Mouse (Mus musculus) kidney, adult 2 months (tissue): ENCODE measurements around the gene Prdm1. TPM values are rescaled to one million over a fixed set of nuclear protein-coding genes. Genes with fewer than 3 reads are reported as not detected.

Experiments used
- DNase-seq: peaks from one replicate; pipeline ENCODE4 v3.0.0; 2021
- H3K27ac ChIP-seq: fragments of 200-500 bp; 2 replicates; pipeline ENCODE4 v1.5.1; 2012; ENCODE audit warnings: low read depth, low read length, control low read depth, inconsistent platforms; ENCODE audit not compliant: insufficient read depth
- H3K27me3 ChIP-seq: fragments of 200-500 bp; replicated peaks from 2 replicates; pipeline ENCODE4 v1.6.1; 2012; ENCODE audit warnings: mild to moderate bottlenecking, moderate library complexity, low read length, inconsistent platforms; ENCODE audit not compliant: control insufficient read depth, insufficient read depth
- H3K36me3 ChIP-seq: fragments of 200-500 bp; 2 replicates; pipeline ENCODE4 v1.6.1; 2012; ENCODE audit warnings: mild to moderate bottlenecking, moderate library complexity, low read length, inconsistent platforms; ENCODE audit not compliant: control insufficient read depth, insufficient read depth
- H3K4me1 ChIP-seq: fragments of 200-500 bp; 2 replicates; pipeline ENCODE4 v1.6.1; 2011; ENCODE audit warnings: low read length; ENCODE audit not compliant: control insufficient read depth, insufficient read depth
- H3K4me3 ChIP-seq: fragments of 200-500 bp; 2 replicates; pipeline ENCODE4 v1.5.1; 2011; ENCODE audit warnings: mild to moderate bottlenecking, low read depth, low read length, control low read depth; ENCODE audit not compliant: insufficient read depth
- CTCF ChIP-seq: fragments of 200-500 bp; conservative IDR thresholded peaks from 2 replicates; pipeline ENCODE4 v1.5.1; 2011; ENCODE audit warnings: low read depth, mild to moderate bottlenecking, control low read depth, low read length, moderate library complexity, mixed read lengths; ENCODE audit not compliant: insufficient read depth, insufficient read length
- POLR2A ChIP-seq: fragments of 200-500 bp; IDR thresholded peaks from one replicate; pipeline ENCODE4 v1.6.1; 2011; ENCODE audit warnings: low read depth, low read length, control low read depth
- WGBS: fragments of 180-500 bp; shearing (Covaris S2); methylation state at CpG from one replicate; pipeline ENCODE4 v1.1.7; 2018; 5-methylcytosine and 5-hydroxymethylcytosine counted together
- polyA plus RNA-seq: library from polyadenylated mRNA; depleted of rRNA; stranded (reverse); fragments of >200 nt; gene quantifications from 2 replicates; pipeline ENCODE4 v1.2.3, GENCODE M21; 2012

Gene Prdm1
- polyA plus RNA-seq, 1 experiment: 1.9 TPM

DNA sequence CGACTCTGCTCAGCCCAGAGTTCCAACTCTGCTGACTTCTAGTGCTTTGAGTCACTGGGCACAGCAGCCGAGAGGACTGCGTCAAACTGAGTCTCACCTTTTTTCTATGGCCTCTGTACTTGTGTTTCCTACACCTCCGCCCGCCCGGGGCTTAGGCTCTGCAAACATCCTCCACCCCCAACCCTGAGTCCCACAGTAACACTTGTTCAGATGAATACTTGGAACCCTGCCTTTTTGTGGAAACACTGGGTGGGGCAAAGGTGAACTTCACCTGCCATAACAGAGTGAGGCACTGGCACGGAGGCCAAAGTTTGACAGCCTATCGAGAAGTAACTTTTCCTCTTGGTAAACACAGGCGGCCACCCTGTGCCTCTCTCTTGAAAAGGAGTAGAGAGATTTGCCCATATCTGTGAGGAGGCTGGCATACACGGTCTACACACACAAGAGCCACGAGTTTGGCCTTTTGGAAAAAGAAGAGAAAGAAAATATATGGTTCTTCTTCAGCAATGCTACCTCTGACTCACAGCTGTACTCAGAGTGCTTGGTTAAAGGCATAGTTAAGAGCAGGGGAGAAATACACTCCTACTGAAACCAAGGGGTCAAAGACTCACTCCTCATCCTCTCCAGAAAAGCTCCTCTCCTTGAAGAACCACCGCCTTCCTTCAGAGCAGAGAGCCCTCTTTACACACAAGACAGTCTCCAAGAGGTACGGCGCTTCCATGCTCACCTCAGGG, 80.7 kb downstream of the Prdm1 start:
- TF ChIP-seq POLR2A: no peak
- TF ChIP-seq CTCF: no peak
- peak; percentile 66 for DNase-seq
- no peaks in the 10 kb centered on the region for H3K36me3 ChIP-seq
- WGBS: 79% methylated on average over 14 of the region's 14 CpGs
- H3K27ac ChIP-seq: no peak overlapping the region
- H3K4me3 ChIP-seq: peak overlapping the region; percentile 7; the same call in 1 of the 2 replicates
- H3K4me1 ChIP-seq: no peaks in the 10 kb centered on the region; the same call in 1 of the 2 replicates
- no peaks in the 10 kb centered on the region for H3K27me3 ChIP-seq

DNA sequence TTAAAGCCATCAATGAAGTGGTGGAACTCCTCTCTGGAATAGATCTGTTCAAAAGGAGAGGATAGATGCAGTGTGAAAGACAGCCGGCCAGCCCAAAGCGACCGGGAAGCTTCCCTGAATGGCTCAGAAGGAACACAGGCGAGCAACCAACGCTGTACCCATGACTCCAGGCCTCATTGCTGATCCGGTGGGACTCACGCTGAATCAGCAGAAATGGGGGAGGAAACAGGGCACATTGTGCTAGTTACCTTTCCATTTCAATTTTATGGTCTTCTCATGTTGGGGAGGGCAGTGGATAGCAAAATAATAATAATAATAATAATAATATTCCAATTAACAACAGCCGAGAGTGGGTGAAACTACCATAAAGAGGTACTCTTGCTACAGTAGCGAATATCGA, 81.3 kb downstream of the Prdm1 start:
- H3K4me3 ChIP-seq: no peak overlapping the region
- H3K4me1 ChIP-seq: no peaks in the 10 kb centered on the region; the same call in 1 of the 2 replicates
- no peak for TF ChIP-seq CTCF
- TF ChIP-seq POLR2A: no peak
- 97% methylated on average over 10 of the region's 10 CpGs for WGBS
- H3K36me3 ChIP-seq: no peaks in the 10 kb centered on the region
- H3K27ac ChIP-seq: no peak overlapping the region
- no peaks in the 10 kb centered on the region for H3K27me3 ChIP-seq
- no peak for DNase-seq

DNA sequence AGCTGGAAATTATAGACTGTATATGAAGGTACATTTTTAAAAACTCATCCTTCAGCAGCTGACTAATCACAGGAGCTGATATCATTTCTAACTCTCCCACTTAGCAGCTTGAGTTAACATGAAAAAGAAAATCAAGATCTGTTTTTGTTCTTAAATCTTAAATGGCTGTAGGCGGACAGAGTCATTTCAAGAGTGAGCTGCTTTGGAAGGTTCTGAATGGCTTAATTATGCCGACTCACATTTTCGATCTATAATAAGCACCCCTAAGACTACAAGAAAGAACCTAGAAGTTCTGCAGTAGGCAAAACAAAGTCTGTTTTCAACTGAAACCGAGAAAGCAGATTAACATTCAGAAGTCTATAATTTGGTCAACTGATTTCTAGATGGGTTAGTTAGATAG, 83.9 kb downstream of the Prdm1 start:
- no peak overlapping the region for H3K27ac ChIP-seq
- no peak overlapping the region for H3K4me3 ChIP-seq
- 72% methylated on average over 4 of the region's 4 CpGs for WGBS
- TF ChIP-seq CTCF (no peak), POLR2A (no peak)
- no peaks in the 10 kb centered on the region for H3K36me3 ChIP-seq
- no peaks in the 10 kb centered on the region for H3K4me1 ChIP-seq
- no peak for DNase-seq
- no peaks in the 10 kb centered on the region for H3K27me3 ChIP-seq

DNA sequence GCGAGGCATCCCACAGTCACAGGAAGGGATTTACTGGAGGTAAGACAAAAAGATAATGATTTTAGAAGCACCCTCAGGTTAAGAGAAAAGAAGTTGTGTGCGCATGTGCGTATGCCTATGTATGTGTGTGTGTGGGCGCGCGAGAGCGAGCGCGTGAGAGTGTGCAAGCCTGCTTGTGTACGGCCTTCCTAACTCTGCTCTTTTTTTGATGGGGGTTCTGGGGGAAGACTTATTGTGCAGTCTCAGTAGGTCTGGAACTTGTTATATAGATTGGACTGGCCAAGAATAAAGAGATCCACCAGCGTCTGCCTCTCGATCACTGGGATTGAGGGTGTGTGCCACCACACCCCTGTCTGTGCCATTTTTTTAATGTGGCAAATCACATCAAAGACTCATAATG, 84.6 kb downstream of the Prdm1 start:
- no peak for DNase-seq
- no peaks in the 10 kb centered on the region for H3K4me1 ChIP-seq
- WGBS: 90% methylated on average over 12 of the region's 12 CpGs
- H3K27ac ChIP-seq: no peak overlapping the region
- H3K4me3 ChIP-seq: no peak overlapping the region
- no peaks in the 10 kb centered on the region for H3K27me3 ChIP-seq
- TF ChIP-seq CTCF: no peak
- no peak for TF ChIP-seq POLR2A
- no peaks in the 10 kb centered on the region for H3K36me3 ChIP-seq

DNA sequence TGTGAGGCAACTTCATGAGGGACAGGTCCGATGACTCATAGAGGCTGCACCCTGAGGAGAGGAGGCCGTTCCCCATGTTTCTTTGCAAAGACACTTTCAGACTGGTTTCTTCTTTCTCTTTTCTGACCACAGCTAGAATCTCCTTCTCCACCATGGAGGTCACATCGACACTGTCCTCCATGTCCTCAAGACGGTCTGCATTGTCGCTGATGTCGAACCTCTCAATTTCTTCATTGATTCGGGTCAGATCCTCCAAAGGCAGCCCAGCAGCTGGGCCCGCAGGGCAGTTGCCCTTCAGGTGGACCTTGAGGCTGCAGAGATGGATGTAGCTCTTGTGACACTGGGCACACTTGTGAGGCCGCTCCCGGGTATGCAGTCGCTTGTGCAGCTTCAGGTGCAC, 88.6 kb downstream of the Prdm1 start:
- 93% methylated on average over 11 of the region's 11 CpGs for whole genome bisulfite sequencing
- no peak overlapping the region for H3K4me3 ChIP-seq

DNA sequence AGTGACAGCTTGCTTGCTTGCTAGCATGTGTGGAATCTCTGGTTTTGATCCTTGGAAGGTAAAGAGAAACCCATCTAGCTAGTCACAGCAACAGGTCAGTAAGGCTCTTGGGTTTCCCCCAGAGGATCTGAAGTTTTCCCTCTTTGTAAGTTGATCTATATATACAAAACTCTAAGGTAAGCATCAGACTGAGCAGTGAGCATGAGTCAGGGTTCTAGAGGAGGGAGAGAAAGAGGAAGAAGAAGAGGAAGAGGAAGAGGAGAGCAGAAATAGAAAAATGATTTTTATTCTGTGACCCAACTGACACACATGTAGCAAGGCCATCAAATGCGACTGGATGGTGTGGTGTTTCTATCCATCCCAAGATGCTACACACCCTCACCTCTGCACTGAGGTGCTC, 90.7 kb downstream of the Prdm1 start:
- Histone ChIP-seq H3K4me3 (no peak overlapping the region), H3K27me3 (no peaks in the 10 kb centered on the region), H3K27ac (no peak overlapping the region), H3K4me1 (peaks cover 4% of the 10 kb centered on the region; the same call in 1 of the 2 replicates), H3K36me3 (no peaks in the 10 kb centered on the region)
- DNase-seq: no peak
- TF ChIP-seq POLR2A: no peak
- no peak for TF ChIP-seq CTCF
- 93% methylated on average over 1 of the region's 1 CpGs for WGBS

More for the DNA sequence above, 88.6 kb downstream of the Prdm1 start:
- Histone ChIP-seq H3K27ac (no peak overlapping the region), H3K27me3 (no peaks in the 10 kb centered on the region), H3K36me3 (no peaks in the 10 kb centered on the region), H3K4me1 (peaks cover 4% of the 10 kb centered on the region; the same call in 1 of the 2 replicates)
- no peak for DNase-seq
- TF ChIP-seq CTCF (no peak), POLR2A (no peak)

DNA sequence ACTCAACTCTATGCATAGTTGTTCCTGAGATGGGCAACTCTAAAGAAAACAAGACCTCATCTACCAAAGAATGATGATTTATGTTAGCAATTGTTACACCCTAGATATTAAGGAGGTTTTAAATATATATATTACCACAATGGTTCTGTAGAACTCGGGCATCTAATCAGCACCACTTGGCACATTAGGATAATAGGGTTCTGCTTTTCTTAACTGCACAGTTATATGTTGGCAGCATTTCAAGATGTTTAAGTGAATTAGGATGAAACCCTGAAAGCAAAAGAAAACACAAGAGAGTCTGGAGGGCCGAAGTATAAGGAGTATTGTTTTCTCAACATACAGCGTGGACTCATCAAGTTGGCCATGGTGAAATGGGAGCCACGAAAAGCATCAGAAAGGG, 92.3 kb downstream of the Prdm1 start:
- H3K27ac ChIP-seq: no peak overlapping the region
- no peak for TF ChIP-seq CTCF
- no peak for TF ChIP-seq POLR2A
- WGBS: 84% methylated on average over 4 of the region's 4 CpGs
- no peak for DNase-seq
- no peak overlapping the region for H3K4me3 ChIP-seq
- H3K4me1 ChIP-seq: peaks cover 4% of the 10 kb centered on the region; the same call in 1 of the 2 replicates
- H3K36me3 ChIP-seq: no peaks in the 10 kb centered on the region
- H3K27me3 ChIP-seq: no peaks in the 10 kb centered on the region

DNA sequence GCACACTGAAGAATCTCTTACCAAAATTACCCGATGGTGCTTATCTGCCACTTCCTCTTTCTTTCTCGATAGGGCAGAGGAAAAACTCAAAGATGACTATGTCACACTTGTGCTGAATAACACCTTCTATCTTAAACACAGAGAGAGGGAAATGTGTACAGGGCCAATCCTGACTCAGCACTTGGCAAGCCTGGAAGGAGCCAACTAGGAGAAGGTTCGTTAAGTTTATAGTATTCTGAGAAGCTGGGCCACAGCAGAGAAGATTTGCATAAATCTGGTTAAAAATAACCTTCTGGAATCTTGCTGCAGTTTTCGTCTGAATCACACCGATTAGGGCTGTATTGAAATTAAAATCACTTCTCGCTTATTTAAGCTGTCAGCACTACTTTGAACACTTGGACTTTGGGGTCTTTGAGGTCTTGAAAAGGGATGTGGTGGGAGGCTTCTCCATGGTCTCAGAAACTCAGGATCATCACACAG, 93.6 kb downstream of the Prdm1 start:
- H3K36me3 ChIP-seq: no peaks in the 10 kb centered on the region
- 29% methylated on average over 6 of the region's 6 CpGs for WGBS
- peaks cover 4% of the 10 kb centered on the region; the same call in 1 of the 2 replicates for H3K4me1 ChIP-seq
- DNase-seq: peak; percentile 88
- H3K27me3 ChIP-seq: no peaks in the 10 kb centered on the region
- H3K4me3 ChIP-seq: no peak overlapping the region
- TF ChIP-seq POLR2A: no peak
- TF ChIP-seq CTCF: no peak
- peak overlapping the region; percentile 88 for H3K27ac ChIP-seq
